Mouse (Mus musculus): ENCODE results near the gene Recql5. TPM values are rescaled to one million over a fixed set of nuclear protein-coding genes. Genes with fewer than 3 reads are reported as not detected.
A peak's percentile ranks its signal among the peaks of the same experiment; 100 is the strongest.

The Recql5 gene
- polyA plus RNA-seq, 1 experiment from 2014 or later, result 14.9 TPM

- H3K9me3 ChIP-seq (replicated peaks), result no peaks in the 10 kb centered on the region
- no peak overlapping the region for H3K27ac ChIP-seq
- 90% methylated on average over 9 of the region's 9 CpGs for WGBS (ENCODE audit: insufficient replicate concordance)
- H3K9ac ChIP-seq, result no peak overlapping the region
- no peak overlapping the region for H3K4me2 ChIP-seq
- peaks cover 13% of the 10 kb centered on the region for H3K4me1 ChIP-seq
- no peak overlapping the region for H3K4me3 ChIP-seq
- no peaks in the 10 kb centered on the region for H3K27me3 ChIP-seq (replicated peaks)
- no peak for ATAC-seq
- H3K36me3 ChIP-seq, result peaks cover 94% of the 10 kb centered on the region
Observed at GRCm38 (mm10) chr11:115959018-115959417, 25.7 kb upstream of the Recql5 start.

GRCm38 (mm10) chr11:115957971-115958370 lies 24.7 kb upstream of the Recql5 start:
- WGBS (ENCODE audit: insufficient replicate concordance), result 78% methylated on average over 7 of the region's 7 CpGs
- H3K36me3 ChIP-seq, result peaks cover 94% of the 10 kb centered on the region
- H3K27ac ChIP-seq, result no peak overlapping the region
- no peak for ATAC-seq
- H3K4me2 ChIP-seq, result no peak overlapping the region
- H3K4me1 ChIP-seq, result peaks cover 10% of the 10 kb centered on the region
- no peaks in the 10 kb centered on the region for H3K27me3 ChIP-seq (replicated peaks)
- H3K9ac ChIP-seq, result no peak overlapping the region
- no peak overlapping the region for H3K4me3 ChIP-seq
- H3K9me3 ChIP-seq (replicated peaks), result no peaks in the 10 kb centered on the region

- H3K4me2 ChIP-seq, result no peak overlapping the region
- WGBS (ENCODE audit: insufficient replicate concordance), result 81% methylated on average over 4 of the region's 4 CpGs
- peaks cover 94% of the 10 kb centered on the region for H3K36me3 ChIP-seq
- H3K4me1 ChIP-seq, result peaks cover 10% of the 10 kb centered on the region
- H3K27ac ChIP-seq, result no peak overlapping the region
- H3K9me3 ChIP-seq (replicated peaks), result no peaks in the 10 kb centered on the region
- H3K4me3 ChIP-seq, result no peak overlapping the region
- no peak for ATAC-seq
- no peak overlapping the region for H3K9ac ChIP-seq
- H3K27me3 ChIP-seq (replicated peaks), result no peaks in the 10 kb centered on the region
Observed at GRCm38 (mm10) chr11:115956453-115956852, 23.2 kb upstream of the Recql5 start.

DNA sequence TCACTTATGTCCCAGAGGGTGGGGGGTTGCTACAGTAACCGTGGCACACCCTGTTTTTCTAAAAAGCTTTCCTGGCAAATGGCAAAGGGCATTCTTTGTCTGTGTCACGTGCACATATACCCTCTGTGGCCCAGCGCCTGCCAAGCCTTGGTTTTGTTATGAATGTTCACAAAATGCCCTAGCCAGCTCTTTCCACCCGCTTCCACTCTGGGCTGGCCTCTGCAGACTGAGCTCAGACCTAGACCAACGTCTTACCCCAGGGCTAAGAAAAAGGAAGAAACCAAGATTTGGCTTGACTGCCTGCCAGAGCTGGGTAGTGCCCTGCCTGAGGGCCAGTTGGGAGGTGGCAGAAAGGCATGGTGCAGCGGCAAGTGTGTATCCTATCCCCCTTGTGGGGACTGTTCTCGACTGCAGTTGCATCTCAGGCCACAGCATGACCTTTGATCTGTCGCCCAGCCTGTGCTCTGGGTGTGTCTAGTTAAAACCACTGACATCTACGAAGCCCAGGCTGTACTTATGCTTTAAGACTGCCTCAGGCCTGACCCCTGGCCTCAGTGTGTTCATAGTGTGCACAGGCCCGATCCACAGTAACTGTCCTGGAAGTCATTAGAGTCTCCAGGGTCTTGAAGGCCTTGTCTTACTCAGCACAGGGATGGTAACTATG lies 22.1 kb upstream of the Recql5 start:
- Histone ChIP-seq H3K4me2 (no peak overlapping the region), H3K27ac (no peak overlapping the region; the same call in 1 of the 2 replicates), H3K4me1 (peaks cover 10% of the 10 kb centered on the region), H3K36me3 (peaks cover 94% of the 10 kb centered on the region), H3K27me3 (replicated peaks) (no peaks in the 10 kb centered on the region), H3K4me3 (no peak overlapping the region), H3K9ac (no peak overlapping the region), H3K9me3 (replicated peaks) (no peaks in the 10 kb centered on the region)
- ATAC-seq, result no peak
- WGBS (ENCODE audit: insufficient replicate concordance), result 75% methylated on average over 10 of the region's 10 CpGs

DNA sequence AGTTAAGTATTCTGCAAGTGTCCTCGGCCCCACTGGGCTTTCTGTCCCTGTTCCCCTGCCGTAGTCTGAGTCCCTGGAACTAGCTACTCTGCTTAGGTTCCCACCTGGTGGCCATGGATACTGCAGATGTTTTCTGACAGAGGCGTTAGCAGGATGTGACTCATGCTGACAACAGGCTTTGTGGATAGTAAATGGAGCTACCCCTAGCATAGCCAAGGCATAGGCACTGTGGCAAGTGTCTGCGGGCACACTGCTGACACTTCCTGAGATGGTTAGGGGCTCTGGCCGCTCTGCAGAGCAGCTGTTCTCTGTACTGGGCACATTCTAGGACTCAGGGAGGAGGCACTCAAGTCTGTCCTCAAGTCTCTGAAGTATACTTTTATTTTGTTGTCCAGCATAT lies 21.4 kb upstream of the Recql5 start:
- Histone ChIP-seq H3K9me3 (replicated peaks) (no peaks in the 10 kb centered on the region), H3K36me3 (peaks cover 94% of the 10 kb centered on the region), H3K27me3 (replicated peaks) (no peaks in the 10 kb centered on the region), H3K9ac (no peak overlapping the region), H3K4me3 (no peak overlapping the region), H3K4me2 (no peak overlapping the region), H3K27ac (no peak overlapping the region), H3K4me1 (peaks cover 10% of the 10 kb centered on the region)
- WGBS (ENCODE audit: insufficient replicate concordance), result 72% methylated on average over 5 of the region's 5 CpGs
- ATAC-seq, result no peak

DNA sequence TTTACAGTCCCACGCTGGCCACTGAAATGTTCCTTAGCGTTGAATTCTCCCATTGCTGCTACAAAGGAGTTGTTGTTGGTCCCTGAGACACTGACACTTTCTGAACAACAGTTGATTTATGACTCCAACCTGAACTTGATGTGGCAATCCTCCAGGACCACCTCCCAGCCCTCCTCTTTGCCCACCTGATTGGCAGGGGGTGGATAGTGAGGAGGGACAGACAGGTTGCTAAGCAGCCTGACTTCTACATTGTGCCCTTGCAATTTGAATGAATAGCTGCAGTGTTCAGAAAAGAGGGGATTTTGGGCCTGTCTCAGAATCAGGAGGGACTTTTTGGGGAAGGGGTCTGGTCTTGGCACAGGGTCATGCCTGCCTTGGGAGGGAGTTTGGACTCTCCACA lies 17.4 kb upstream of the Recql5 start:
- no peaks in the 10 kb centered on the region for H3K9me3 ChIP-seq (replicated peaks)
- H3K36me3 ChIP-seq, result peaks cover 98% of the 10 kb centered on the region
- no peak overlapping the region for H3K4me3 ChIP-seq
- no peak overlapping the region for H3K9ac ChIP-seq
- WGBS (ENCODE audit: insufficient replicate concordance), result 90% methylated on average over 2 of the region's 2 CpGs
- ATAC-seq, result no peak
- H3K4me2 ChIP-seq, result no peak overlapping the region
- no peaks in the 10 kb centered on the region for H3K27me3 ChIP-seq (replicated peaks)
- peaks cover 10% of the 10 kb centered on the region for H3K4me1 ChIP-seq
- H3K27ac ChIP-seq, result no peak overlapping the region

GRCm38 (mm10) chr11:115948316-115948715 lies 15.0 kb upstream of the Recql5 start:
- Histone ChIP-seq H3K9ac (no peak overlapping the region), H3K27ac (no peak overlapping the region), H3K27me3 (replicated peaks) (no peaks in the 10 kb centered on the region), H3K36me3 (peaks cover 96% of the 10 kb centered on the region), H3K4me3 (no peak overlapping the region), H3K4me2 (no peak overlapping the region), H3K9me3 (replicated peaks) (no peaks in the 10 kb centered on the region), H3K4me1 (no peaks in the 10 kb centered on the region)
- WGBS (ENCODE audit: insufficient replicate concordance), result 90% methylated on average over 9 of the region's 9 CpGs
- ATAC-seq, result no peak

GRCm38 (mm10) chr11:115946221-115946828 lies 13.0 kb upstream of the Recql5 start:
- 93% methylated on average over 9 of the region's 9 CpGs for WGBS (ENCODE audit: insufficient replicate concordance)
- no peak overlapping the region for H3K4me3 ChIP-seq
- peaks cover 95% of the 10 kb centered on the region for H3K36me3 ChIP-seq
- H3K4me2 ChIP-seq, result no peak overlapping the region
- no peaks in the 10 kb centered on the region for H3K4me1 ChIP-seq
- no peaks in the 10 kb centered on the region for H3K27me3 ChIP-seq (replicated peaks)
- no peaks in the 10 kb centered on the region for H3K9me3 ChIP-seq (replicated peaks)
- ATAC-seq, result no peak
- H3K9ac ChIP-seq, result no peak overlapping the region
- no peak overlapping the region for H3K27ac ChIP-seq

- WGBS (ENCODE audit: insufficient replicate concordance), result 86% methylated on average over 8 of the region's 8 CpGs
- Histone ChIP-seq H3K27ac (no peak overlapping the region), H3K4me1 (peaks cover 2% of the 10 kb centered on the region), H3K4me3 (no peak overlapping the region), H3K9ac (no peak overlapping the region), H3K36me3 (peaks cover 95% of the 10 kb centered on the region), H3K9me3 (replicated peaks) (no peaks in the 10 kb centered on the region), H3K27me3 (replicated peaks) (no peaks in the 10 kb centered on the region), H3K4me2 (no peak overlapping the region)
- no peak for ATAC-seq
Observed at GRCm38 (mm10) chr11:115945247-115945646, 12.0 kb upstream of the Recql5 start.

- H3K4me3 ChIP-seq, result no peak overlapping the region
- no peaks in the 10 kb centered on the region for H3K27me3 ChIP-seq (replicated peaks)
- H3K36me3 ChIP-seq, result peaks cover 95% of the 10 kb centered on the region
- H3K9ac ChIP-seq, result no peak overlapping the region
- no peaks in the 10 kb centered on the region for H3K9me3 ChIP-seq (replicated peaks)
- no peak overlapping the region for H3K4me2 ChIP-seq
- ATAC-seq, result no peak
- no peak overlapping the region for H3K27ac ChIP-seq
- 86% methylated on average over 7 of the region's 7 CpGs for WGBS (ENCODE audit: insufficient replicate concordance)
- peaks cover 10% of the 10 kb centered on the region for H3K4me1 ChIP-seq
Observed at GRCm38 (mm10) chr11:115941980-115942379, 8.7 kb upstream of the Recql5 start.

DNA sequence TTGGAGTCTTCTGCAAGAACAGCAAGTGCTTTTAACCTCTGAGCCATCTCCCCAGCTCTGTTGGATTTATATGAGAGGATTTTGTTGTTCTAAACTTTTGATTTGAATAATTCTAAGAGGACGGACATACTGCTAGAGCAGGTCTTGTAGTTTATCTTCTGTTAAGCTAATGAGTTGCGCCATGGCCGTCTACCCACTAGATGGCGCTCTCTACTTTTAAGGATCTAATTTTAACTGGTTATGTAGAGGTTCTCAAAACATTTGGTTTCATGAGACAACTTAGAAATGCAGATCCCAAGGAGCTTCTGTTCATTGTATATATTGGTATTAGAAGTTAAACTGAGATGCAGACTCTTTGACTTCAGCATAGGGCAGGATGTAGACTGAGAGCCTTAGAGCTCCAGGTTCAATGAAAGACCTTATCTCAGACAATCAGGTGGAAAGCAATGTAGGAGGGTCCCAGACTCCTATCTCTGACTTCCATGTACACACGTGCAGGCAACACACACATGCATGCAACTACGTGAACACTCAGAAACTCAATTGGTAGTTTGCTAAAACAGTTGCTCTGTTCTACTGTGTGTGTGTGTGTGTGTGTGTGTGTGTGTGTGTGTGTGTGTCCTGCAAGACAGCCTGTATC lies 6.5 kb upstream of the Recql5 start:
- H3K27me3 ChIP-seq (replicated peaks), result no peaks in the 10 kb centered on the region
- no peak overlapping the region for H3K27ac ChIP-seq
- 23% methylated on average over 6 of the region's 6 CpGs for WGBS (ENCODE audit: insufficient replicate concordance)
- peaks cover 16% of the 10 kb centered on the region for H3K4me1 ChIP-seq
- no peak overlapping the region for H3K9ac ChIP-seq
- H3K4me2 ChIP-seq, result no peak overlapping the region
- peaks cover 96% of the 10 kb centered on the region for H3K36me3 ChIP-seq
- H3K4me3 ChIP-seq, result no peak overlapping the region
- no peaks in the 10 kb centered on the region for H3K9me3 ChIP-seq (replicated peaks)
- ATAC-seq, result peak; percentile 55; the same call in 1 of the 2 replicates

DNA sequence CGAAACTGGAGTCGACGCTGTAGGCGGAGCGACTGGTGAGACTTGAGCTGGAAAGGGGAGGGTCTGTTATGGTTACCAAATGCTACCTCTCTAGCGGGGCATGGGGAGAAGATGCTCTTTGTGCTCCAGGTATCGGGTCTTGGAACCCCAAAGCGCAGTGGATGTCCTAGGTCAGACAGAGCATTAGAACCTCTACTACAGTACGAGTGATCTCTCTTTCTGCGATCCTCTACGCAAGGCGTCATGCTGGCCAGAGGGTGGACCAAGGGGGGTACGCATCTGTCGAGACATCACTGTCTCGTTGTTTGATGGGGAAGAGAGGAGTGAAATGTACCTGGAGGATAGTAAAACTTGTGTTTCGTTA lies 452 bp upstream of the Recql5 start:
- Histone ChIP-seq H3K4me1 (peaks cover 31% of the 10 kb centered on the region), H3K4me2 (peak overlapping the region; percentile 85), H3K27ac (peak overlapping the region; percentile 53; the same call in 1 of the 2 replicates), H3K9ac (peak overlapping the region; percentile 83), H3K4me3 (peak overlapping the region; percentile 84), H3K9me3 (replicated peaks) (no peaks in the 10 kb centered on the region), H3K36me3 (peaks cover 48% of the 10 kb centered on the region), H3K27me3 (replicated peaks) (no peaks in the 10 kb centered on the region)
- under 1% methylated on average over 16 of the region's 16 CpGs for WGBS (ENCODE audit: insufficient replicate concordance)
- peak; percentile 35 for ATAC-seq

Data from liver, embryonic 12.5 days (tissue).